Mouse (Mus musculus): ENCODE results near the gene Gm20489. TPM values are rescaled to one million over a fixed set of nuclear protein-coding genes. Genes with fewer than 3 reads are reported as not detected.

The Gm20489 gene
- total RNA-seq, 1 experiment from 2014 or later = not detected

DNA sequence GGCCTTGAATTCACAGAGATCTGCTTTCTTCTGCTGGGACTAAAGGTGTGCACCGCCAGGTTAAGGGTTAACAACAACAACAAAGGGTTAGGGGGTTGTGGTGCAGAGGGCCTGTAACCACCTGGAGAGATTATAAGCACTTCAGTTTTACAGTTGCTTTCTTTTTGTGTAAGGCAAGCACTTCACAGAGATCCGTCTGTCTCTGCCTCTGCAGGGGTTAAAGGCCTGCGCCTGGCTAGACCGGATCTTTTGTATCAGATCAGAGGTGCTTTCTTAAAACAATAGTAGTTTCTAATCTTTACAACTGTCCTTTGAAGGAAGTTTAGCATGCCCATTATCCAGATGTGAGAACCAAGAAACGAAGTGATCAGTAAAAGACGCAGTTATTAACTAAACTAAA lies 4.6 kb upstream of the Gm20489 start:
- ATAC-seq (replicated peaks in 1 of 2; ENCODE audit: insufficient read depth in 1 of 2, low FRiP score in 2 of 2, low TSS enrichment in 1 of 2, low read depth in 1 of 2, poor library complexity in 2 of 2, severe bottlenecking in 2 of 2) = no peak

DNA sequence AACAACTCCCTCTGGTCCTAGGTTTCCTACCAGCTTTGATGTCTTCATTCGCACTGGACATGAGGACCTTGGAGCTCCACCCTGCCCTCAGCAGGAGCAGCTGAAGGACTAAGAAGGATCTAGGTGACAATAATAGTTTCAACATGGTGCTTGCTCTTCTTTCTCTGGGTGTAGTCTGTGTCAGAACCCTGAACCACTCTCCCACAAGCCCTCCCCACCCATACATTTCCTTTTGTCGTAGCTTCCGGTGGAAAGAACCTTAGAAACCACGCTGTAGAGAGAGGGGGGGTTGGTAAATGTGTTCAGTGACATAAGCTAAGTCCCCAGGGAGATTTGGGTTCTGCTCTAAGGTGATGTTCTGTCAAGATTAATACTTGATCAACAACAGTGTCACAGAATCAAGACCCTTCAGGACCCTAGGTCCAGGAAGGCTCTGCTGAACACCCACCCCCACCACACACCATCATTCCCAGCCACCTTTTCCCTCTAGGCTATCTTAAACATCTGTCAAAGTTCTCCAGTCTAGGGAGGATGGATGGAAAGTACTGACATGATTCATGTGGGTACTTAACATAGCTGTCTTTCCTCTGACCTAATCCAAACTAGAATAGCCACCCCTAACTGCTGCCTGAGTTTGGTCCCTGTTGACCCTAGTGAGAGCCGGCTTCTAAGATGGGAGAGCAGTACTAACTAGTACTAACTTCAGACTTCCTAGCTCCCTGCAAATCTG lies 633 bp downstream of the Gm20489 start, which contains the start of gene Il2rg:
Gene Il2rg, minus strand, starts transcription at position 231 of the 730 bp plus-strand sequence.
- ATAC-seq (replicated peaks in 1 of 2; ENCODE audit: insufficient read depth in 1 of 2, low FRiP score in 2 of 2, low TSS enrichment in 1 of 2, low read depth in 1 of 2, poor library complexity in 2 of 2, severe bottlenecking in 2 of 2) = peak; percentile 80 to 86

- ATAC-seq (replicated peaks in 1 of 2; ENCODE audit: insufficient read depth in 1 of 2, low FRiP score in 2 of 2, low TSS enrichment in 1 of 2, low read depth in 1 of 2, poor library complexity in 2 of 2, severe bottlenecking in 2 of 2) = no peak
These were observed 2.2 kb downstream of the Gm20489 start for GRCm38 (mm10) chrX:101266631-101267030.

DNA sequence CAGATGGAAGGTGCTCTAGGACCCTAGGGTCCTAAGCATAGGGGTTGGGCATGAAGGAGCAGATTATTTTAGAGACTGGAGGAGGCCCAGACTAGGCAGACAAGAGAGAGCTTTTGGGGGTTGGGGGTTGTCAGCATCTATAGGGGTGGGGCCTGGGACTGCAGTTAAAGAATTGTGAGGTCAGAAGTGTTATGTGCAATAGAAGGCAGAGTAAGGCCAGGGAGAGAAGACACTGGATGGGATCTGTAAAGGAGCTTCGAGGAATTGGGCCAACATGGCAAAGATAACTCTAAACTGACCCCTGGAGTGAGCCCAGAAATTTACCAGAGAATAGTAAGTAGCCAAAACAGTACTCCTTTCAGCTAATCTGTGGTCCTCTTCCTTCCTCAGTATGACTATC lies 4.9 kb downstream of the Gm20489 start, which contains the start of gene Gm614:
Gene Gm614, minus strand, starts transcription at position 101 of the 400 bp plus-strand sequence.
- ATAC-seq (replicated peaks in 1 of 2; ENCODE audit: insufficient read depth in 1 of 2, low FRiP score in 2 of 2, low TSS enrichment in 1 of 2, low read depth in 1 of 2, poor library complexity in 2 of 2, severe bottlenecking in 2 of 2) = no peak

GRCm38 (mm10) chrX:101260441-101261325 lies 8.1 kb downstream of the Gm20489 start:
- ATAC-seq (replicated peaks in 1 of 2; ENCODE audit: insufficient read depth in 1 of 2, low FRiP score in 2 of 2, low TSS enrichment in 1 of 2, low read depth in 1 of 2, poor library complexity in 2 of 2, severe bottlenecking in 2 of 2) = peak in 1 of 2 experiments; percentile 39; a peak in 1 of 4 replicates

- ATAC-seq (replicated peaks in 1 of 2; ENCODE audit: insufficient read depth in 1 of 2, low FRiP score in 2 of 2, low TSS enrichment in 1 of 2, low read depth in 1 of 2, poor library complexity in 2 of 2, severe bottlenecking in 2 of 2) = no peak
These were observed 12.2 kb downstream of the Gm20489 start for GRCm38 (mm10) chrX:101256603-101257002.

DNA sequence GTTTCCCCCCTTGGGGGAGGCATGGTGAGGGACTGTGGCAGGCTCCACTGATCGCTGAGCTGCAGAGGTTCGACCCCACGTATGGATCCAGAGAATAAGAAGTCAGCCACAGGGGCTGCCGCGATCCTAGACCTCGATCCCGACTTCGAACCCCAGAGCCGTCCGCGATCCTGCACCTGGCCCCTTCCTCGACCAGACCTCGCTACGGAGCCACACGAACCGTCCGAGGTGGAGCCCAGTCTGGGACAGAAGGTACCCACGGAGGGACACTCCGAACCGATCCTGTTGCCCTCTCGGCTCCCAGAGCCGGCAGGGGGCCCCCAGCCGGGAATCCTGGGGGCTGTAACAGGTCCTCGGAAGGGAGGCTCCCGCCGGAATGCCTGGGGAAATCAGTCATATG lies 14.1 kb downstream of the Gm20489 start:
- ATAC-seq (replicated peaks in 1 of 2; ENCODE audit: insufficient read depth in 1 of 2, low FRiP score in 2 of 2, low TSS enrichment in 1 of 2, low read depth in 1 of 2, poor library complexity in 2 of 2, severe bottlenecking in 2 of 2) = 0 out of 4 replicates have a peak, but pooled peaks of 1 of the 2 experiments have one; percentile 17

GRCm38 (mm10) chrX:101253952-101254729 lies 14.7 kb downstream of the Gm20489 start, which contains the start of gene Foxo4:
Foxo4 (plus strand) TSS chrX:101254528.
- ATAC-seq (replicated peaks in 1 of 2; ENCODE audit: insufficient read depth in 1 of 2, low FRiP score in 2 of 2, low TSS enrichment in 1 of 2, low read depth in 1 of 2, poor library complexity in 2 of 2, severe bottlenecking in 2 of 2) = peak; percentile 87 to 88

DNA sequence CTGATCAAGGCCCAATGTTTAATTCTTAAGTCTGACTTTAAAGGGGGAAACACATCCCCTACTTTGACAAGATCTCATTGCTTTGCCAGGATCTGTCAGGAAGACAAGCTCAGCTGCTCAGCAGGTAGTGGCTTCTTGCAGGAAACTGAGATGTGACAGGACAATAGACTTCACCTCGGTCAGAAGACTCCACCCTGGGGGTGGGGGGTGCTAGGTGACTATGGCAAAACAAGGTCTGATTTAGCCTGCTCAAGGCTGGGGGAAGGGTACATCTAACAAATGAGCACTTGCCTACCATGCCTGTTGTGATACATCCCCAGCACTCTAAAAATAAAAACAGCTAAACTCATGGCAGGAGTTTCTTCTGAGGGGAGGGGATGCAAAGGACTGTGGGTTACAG lies 23.8 kb downstream of the Gm20489 start:
- no peak for ATAC-seq (replicated peaks in 1 of 2; ENCODE audit: insufficient read depth in 1 of 2, low FRiP score in 2 of 2, low TSS enrichment in 1 of 2, low read depth in 1 of 2, poor library complexity in 2 of 2, severe bottlenecking in 2 of 2)

DNA sequence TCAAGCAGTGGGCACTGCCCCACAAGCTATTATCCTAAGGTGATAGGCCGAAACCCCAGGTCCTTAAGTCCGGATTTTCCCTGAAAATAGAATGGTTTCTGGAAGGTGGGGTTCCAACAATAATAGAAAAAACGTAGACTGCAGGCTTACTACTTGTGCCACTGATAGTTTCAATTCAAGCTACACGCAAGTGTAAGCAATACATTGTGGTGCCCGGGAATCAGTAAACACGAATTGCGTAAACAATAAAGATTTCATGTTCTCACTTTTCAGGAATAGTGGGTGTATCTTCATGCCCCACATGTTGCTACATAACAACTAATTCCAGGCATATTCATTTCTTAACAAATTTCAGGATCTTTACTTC lies 46.0 kb downstream of the Gm20489 start:
- ATAC-seq (replicated peaks in 1 of 2; ENCODE audit: insufficient read depth in 1 of 2, low FRiP score in 2 of 2, low TSS enrichment in 1 of 2, low read depth in 1 of 2, poor library complexity in 2 of 2, severe bottlenecking in 2 of 2) = no peak

- peak; percentile 92 to 97 for ATAC-seq (replicated peaks in 1 of 2; ENCODE audit: insufficient read depth in 1 of 2, low FRiP score in 2 of 2, low TSS enrichment in 1 of 2, low read depth in 1 of 2, poor library complexity in 2 of 2, severe bottlenecking in 2 of 2)
These were observed 46.7 kb downstream of the Gm20489 start, which contains the start of gene Snx12 for GRCm38 (mm10) chrX:101221834-101222795. Snx12 (minus strand) TSS chrX:101222563.

Other genes with a start within 250 kb of the Gm20489 start
- 0.45 TPM in 1 of 2 replicates, not detected in the other for gene Tex11, start 209.4 kb downstream of the Gm20489 start, total RNA-seq (2017)
- gene Slc7a3, start 183.0 kb downstream of the Gm20489 start, total RNA-seq (2017) = not detected in 2 replicates
- gene Snx12, start 46.5 kb downstream of the Gm20489 start, total RNA-seq (2017) = 33.5 and 49.8 TPM in 2 replicates
- gene Foxo4, start 14.5 kb downstream of the Gm20489 start, total RNA-seq (2017) = 17.7 and 18.0 TPM in 2 replicates
- gene Gm614, start 5.0 kb downstream of the Gm20489 start, total RNA-seq (2017) = not detected in 2 replicates
- gene Il2rg, start 768 bp downstream of the Gm20489 start, total RNA-seq (2017) = 114 and 157 TPM in 2 replicates
- 34.3 and 48.1 TPM in 2 replicates for gene Med12, start 5.0 kb upstream of the Gm20489 start, total RNA-seq (2017)
- gene Nlgn3, start 30.1 kb upstream of the Gm20489 start, total RNA-seq (2017) = not detected in 2 replicates
- not detected in 2 replicates for gene Gjb1, start 107.4 kb upstream of the Gm20489 start, total RNA-seq (2017)
- gene Zmym3, start 151.8 kb upstream of the Gm20489 start, total RNA-seq (2017) = 28.1 and 31.3 TPM in 2 replicates
- gene Nono, start 160.3 kb upstream of the Gm20489 start, total RNA-seq (2017) = 556 and 591 TPM in 2 replicates
- 1.7 and 6.1 TPM in 2 replicates for gene Itgb1bp2, start 180.1 kb upstream of the Gm20489 start, total RNA-seq (2017)

Measured in hematopoietic stem cell, adult 5-6 weeks (primary cell).